Mouse (Mus musculus): ENCODE data around the gene Inafm2.

DNA sequence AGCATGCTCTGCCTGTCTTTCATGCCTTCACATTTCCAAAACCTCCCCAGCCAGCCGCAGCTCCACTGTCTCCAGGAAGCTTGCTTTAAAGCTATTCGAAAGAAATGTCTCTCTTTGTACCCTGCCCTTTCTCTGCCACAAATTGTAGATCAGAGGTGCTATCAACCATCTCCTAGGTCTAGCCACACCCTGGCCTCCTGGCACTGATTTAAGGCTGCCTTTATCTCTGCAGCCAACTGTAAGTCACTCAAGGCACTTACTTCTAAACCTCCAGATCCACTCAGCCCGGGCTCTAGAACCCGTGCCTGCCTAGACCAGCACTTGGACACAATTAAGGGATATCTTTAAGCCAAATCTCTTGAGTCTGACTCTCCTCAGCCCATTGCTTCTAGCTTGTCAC lies 32.9 kb downstream of the Inafm2 start:
- no peak for TF ChIP-seq POLR2A (IDR thresholded peaks at IDR 0.05; ENCODE audit: borderline replicate concordance, extremely low read depth, insufficient read depth, insufficient read length, poor library complexity, severe bottlenecking)
- TF ChIP-seq CTCF (IDR thresholded peaks at IDR 0.05; ENCODE audit: borderline replicate concordance, extremely low read depth, insufficient read depth, insufficient read length), result no peak

All from brain, embryonic 14.5 days (tissue).